Mouse (Mus musculus): ENCODE measurements around the gene Gpr108.

Gpr108 gene

DNA sequence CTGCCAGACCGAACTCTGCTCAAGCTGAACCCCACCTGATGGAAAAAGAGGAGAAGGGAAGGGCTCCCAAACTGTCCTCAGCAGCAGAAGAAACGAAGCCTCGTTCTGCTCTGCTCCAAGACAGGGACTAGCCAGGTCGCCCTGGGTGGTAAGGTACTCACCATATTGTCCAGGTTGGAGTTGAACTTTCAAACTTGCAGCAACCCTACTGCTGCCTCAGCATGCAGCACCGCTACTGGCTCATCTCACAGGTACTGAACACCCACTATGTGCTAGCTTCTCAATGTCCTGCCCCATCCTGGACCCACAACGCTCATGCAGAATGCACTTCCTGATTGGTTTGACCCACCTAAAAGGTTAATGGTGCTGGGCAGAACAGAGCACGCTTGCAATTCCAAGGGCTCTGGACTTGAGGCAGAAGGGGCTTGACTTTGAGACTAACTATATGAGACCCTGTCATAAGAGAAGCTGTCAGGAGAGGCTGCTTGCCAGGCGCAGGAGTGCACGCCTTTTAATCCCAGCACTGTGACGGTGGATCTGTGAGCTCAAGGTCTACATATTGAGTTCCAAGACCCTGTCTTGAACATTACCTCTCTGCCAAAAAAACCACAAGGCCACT lies 2.8 kb downstream of the Gpr108 start:
- DNase-seq (ENCODE audit: low spot score): no peak

DNA sequence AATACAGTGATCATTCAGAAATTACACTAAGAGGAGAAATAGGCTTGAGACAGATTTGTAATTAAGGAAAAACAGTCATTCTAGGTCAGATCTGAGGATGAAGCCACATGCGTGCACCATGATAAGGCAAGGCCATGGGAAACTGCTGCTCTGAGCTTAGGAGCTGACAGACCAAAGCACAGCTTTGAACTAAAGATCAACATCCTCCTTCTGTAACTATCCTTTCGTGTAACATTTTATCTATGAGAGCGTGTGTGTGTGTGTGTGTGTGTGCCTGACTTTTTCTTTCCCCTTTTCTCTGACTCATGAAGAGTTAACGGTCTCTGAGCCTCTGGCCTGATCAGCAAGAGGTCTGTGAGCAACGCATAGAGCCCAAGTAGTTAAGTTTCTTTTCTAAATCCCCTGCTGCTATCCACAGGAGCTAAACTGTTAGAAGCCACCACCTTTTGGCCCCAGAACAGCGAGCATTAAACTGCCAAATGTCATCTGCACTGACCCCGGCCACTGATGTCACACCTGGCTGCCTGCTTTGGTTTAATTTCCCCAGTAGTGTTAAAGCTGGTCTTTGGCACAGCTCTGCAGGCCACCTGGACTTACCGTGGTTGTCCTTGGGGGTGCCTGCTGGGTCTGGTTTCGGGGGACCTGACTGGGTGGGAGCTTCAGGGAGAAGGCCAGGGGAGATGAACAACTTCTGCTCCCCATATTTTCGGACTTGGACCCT lies 4.4 kb downstream of the Gpr108 start:
- no peak for DNase-seq (ENCODE audit: low spot score)

DNA sequence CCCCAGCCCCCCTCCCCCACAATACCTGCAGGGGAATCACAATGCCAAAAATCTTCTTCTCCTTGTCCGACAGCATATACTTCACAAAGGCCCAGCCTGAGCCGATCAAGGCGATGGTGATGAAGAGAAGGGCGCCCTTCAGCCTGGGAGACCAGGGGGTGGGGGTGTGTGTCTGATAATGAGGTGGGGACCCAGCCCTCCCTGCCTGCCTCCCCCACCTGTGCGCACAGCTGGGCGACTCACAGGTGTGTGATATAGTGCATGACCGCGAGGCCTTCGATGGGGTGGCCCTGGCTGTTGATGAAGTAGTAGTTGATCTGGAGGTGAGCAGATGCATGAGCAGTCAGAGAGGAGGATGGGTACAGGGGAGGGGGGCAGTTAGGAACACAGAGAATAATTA lies 11.1 kb downstream of the Gpr108 start:
- DNase-seq (ENCODE audit: low spot score): no peak

DNA sequence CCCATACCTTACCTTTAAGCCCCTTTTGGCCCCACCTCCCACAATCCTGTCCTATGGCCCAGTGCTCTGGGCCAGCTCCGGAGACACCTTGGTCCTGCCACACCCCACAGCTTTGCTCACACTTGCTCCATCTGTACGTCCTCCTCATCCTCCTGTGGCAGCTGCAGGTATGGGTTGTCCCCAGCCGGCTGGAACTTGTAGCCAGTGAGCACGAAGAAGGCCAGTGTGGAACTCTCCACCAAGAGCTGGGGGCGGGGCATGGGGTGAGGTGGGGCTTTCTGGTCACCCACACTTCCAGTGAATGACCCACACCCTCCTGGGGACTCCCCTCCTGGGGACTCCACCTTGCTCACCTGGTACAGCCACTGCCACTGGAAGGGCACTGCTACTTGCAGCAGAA lies 12.4 kb downstream of the Gpr108 start:
- DNase-seq (ENCODE audit: low spot score): no peak

DNA sequence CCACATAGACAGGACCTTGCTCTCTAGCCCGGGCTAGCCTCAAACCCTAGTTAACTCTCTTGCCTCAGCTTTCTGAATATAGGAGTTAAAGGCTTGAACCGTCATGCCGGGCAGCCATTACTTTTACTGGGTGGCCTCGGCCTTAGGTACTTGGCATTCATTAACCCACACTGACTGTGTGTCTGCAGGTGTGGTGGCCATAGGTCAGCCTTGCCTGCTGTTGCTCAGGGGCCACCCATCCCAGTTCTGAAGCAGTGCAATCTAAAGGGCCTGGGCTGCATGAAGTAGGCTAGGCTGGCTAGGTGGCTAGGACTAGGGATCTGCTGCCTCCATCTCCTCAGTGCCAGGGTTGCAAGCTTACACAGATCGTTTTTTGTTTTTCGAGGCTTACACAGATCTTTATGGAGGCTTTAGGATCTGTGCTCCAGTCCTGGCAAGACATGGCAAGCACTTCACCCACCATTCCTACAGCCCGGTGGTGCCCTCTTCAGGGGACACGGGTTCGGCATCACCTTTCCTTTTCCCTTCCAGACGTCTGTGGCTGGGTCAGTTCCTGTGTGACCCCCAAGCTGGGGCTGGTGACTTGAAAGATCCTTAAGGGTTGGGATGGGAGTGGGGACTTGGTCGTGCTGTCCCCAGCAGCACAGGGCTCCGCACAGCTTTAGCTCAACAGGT lies 13.9 kb downstream of the Gpr108 start:
- DNase-seq (ENCODE audit: low spot score): no peak

DNA sequence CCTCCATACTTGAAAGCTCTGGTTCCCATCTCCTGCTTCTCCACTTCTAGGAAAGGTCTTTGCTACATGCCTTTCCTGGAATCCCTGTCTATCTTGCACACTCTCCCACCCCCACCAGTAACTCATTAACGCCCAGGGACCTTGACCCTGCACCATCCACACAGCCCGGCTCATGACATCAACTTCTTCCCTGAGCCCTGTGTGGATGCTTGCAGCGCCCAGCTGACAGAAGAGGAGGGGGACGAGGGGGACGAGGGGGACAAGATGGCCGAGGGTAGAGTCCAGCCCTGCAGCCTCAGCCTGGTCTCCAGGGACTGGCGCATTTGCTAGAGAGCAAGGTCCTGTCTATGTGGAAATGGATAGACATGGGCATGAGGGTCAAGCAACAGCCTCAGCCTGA lies 15.2 kb downstream of the Gpr108 start:
- DNase-seq (ENCODE audit: low spot score): no peak

DNA sequence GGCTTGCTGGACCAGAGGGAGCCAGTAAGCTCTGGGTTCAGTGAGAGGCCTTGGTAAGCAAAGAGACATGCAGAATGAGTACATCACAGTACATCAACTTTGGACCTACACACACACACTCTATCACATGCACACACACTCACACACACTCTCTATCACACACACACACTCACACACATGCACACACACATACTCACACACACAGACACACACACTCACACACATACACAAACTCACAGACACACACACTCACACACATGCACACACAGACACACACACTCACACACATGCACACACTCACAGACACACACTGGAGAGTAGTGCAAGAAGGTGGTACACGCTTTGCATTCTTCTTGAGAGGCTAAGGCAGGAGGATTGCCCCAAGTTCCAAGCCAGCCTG lies 16.0 kb downstream of the Gpr108 start:
- DNase-seq (ENCODE audit: low spot score): no peak

DNA sequence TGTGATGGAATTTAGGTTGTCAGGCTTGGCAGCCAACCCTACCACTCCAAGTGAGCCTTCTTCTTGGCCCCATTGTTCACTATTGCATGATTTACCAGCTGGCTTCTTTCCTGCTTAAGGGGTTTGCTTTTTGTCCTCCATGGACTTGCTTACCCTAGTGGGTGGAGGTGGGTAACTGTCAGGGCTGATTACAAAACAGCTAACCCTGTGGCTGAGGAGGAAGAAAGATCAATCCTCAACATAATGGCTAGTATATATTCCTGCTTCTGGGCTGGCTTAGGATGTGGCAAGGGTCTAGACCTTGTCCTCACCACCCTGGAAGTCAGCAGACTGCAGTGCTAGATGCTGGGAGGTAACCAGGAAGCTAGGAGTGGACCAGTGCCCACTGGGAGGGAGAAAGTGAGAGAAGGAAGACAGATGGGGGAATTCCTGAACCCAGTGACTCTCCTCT lies 16.9 kb downstream of the Gpr108 start:
- DNase-seq (ENCODE audit: low spot score): no peak

DNA sequence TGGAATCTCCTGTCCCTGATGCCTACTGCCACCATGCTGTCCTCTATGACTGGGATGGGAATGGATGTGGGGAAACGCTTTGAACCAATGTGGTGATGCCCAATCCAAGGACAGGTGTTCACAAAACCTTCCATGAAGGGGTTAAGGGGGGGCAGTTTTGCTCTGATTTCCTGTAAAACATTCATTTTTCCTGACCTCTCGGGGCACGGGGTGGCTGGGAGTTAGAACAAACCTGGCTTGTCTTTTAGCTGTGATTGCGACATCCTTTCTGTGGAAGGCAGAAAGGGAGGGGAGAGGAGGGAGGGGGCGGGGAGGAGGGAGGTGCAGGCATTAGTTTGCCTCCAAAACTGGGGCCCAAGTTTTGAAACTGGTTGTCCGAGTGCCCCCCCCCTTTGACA lies 17.5 kb downstream of the Gpr108 start:
- no peak for DNase-seq (ENCODE audit: low spot score)

DNA sequence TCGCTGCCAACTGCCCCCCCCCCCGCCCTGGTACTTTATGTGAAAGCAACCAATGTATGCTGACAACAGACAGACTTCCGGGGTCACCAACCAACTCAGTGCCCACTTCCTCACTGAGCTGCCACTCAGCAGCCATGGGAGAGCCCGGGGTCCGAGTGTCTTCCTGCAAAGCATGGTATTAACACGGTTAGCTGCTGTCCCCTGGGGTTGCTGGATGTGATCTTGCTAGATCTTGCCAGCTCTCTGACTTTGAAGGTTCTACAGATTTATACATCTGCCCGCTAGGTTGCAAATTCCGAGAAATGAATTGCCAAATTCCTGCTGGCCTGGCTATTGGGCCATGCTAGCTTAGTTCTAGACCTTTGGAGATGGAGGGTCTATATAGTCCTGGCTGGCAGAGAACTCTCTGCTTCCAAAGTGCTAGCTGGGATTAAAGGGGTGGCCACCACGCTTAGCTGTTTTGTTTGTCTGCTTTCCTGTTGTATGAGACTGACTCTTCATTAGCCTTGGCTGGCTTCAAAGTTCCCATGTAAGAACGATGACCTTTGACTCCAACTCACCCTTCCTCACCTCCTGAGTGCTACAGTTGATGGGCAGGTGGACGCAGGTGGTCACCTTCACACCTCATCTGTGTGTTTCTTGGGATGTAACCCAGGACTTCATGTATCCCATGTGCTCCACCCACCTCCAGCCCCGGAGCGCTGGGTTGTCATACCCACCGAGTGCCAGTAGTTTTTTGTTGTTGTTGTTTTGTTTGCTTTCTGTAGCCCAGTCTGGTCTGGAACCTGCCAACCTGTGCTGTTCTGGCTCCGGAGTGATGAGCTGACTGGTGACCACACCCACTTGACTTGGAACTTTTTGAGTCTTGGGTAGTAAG lies 18.2 kb downstream of the Gpr108 start:
- DNase-seq (ENCODE audit: low spot score): no peak

DNA sequence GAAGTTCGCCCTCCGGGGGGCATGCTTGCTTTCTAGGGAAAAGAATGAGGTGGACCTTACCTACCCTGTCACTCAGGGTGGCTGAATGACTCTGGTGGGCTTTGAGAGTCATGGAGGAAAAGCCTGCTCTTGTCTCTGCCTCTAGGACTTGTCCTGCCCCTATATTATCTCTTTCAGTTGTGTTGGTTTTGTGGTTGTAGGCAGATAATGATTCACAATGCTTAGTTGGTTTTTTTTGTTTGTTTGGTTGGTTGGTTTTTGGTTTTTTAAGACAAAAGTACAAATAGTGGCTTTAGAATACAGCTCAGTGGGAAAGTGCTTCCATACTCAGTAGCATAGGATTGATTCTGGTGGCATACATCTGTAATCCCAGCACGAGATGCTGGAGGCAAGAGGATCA lies 19.4 kb downstream of the Gpr108 start:
- DNase-seq (ENCODE audit: low spot score): no peak

DNA sequence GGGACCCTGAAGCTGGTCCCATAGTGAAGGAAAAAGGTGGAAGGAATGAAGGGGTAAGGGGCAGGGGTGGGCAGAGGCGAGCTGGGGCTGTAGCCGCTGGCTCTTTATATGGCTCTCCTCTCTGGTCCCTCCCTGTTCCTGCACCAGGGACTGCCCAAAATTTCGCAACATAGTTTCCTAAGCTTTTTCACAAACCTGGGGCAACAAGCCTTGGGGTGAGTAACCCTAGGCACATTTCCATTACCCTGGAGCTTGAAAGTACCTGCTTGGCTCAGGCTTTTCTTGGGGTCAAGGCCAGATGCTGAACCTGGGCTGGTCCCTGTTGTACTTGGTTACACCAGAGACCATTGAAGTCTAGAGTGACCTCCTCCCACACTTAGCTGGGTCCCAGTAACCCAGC lies 20.2 kb downstream of the Gpr108 start, which contains the start of gene C3:
Gene C3 (minus strand): TSS at position 123 of the 400 bp plus-strand sequence.
- DNase-seq (ENCODE audit: low spot score): no peak

DNA sequence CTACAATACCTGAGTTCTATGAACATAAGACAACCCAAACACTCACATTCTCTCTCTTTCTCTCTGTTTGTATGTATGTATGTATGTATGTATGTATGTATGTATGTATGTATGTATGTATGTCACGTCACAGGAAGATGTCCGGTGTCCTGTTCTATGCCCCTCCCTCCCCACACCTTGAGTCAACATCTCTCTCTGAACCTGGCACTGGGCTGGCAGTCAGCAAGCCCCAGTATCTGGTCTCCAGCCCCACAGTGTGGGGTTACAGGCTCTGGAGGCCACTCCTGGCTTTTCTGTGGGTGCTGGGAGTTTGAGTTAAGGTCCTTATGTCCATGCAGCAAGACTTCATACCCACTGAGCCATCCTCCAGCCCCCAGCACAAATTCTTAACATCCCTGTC lies 20.8 kb downstream of the Gpr108 start:
- no peak for DNase-seq (ENCODE audit: low spot score)

DNA sequence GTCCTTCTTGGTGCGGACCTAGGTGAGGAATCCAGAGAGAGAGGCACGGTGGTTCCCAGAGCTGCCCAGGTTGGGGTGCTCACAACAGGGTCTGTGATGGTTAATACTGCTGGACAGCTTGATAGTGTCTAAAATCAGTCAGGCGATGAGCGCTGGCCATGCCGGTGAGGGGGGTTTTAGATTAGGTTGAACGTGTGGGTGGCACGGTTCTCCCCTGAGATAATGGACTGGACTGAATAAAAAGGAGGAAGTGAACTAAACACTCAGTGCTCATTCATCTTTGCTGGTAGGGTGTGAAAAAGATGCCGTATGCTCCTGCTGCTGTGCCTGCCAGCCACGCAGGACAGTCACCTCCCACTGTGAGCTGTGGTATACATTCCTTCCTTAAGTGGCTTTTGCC lies 24.9 kb downstream of the Gpr108 start:
- DNase-seq (ENCODE audit: low spot score): no peak

DNA sequence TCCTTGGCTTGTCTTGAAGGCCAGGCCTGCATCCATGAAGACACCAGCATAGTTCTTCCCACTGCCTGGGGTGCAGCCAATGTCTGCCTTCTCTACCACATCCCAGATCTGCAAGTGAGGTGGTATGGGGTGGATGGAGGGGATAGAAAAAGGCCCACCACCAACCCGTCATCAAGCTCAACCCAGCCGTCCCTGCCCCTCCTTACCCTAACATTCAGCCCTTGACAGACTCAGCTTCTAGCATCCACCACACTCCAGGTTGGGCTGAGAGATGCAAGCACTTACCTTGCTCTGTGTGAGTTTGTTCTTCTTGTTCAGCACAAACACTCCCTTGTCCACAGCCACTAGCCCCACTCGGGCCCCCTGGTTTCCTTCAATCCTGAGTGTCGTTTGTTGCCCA lies 26.3 kb downstream of the Gpr108 start:
- DNase-seq (ENCODE audit: low spot score): no peak

DNA sequence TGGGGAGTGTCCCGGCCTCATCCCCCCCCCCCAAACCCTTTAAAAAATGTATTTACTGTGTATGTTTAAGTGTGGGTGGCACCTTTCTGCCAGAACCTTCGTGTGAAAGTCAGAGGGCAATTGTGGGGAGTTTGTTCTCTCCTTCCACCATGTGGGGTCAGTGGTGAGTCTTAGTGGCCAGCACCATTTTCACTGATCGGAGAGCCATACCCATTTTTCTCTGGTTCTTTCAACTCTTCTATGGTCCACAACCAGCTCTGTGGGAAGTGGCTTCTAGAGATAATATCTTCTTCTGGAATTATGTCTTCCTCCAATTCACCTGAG lies 28.4 kb downstream of the Gpr108 start:
- no peak for DNase-seq (ENCODE audit: low spot score)

DNA sequence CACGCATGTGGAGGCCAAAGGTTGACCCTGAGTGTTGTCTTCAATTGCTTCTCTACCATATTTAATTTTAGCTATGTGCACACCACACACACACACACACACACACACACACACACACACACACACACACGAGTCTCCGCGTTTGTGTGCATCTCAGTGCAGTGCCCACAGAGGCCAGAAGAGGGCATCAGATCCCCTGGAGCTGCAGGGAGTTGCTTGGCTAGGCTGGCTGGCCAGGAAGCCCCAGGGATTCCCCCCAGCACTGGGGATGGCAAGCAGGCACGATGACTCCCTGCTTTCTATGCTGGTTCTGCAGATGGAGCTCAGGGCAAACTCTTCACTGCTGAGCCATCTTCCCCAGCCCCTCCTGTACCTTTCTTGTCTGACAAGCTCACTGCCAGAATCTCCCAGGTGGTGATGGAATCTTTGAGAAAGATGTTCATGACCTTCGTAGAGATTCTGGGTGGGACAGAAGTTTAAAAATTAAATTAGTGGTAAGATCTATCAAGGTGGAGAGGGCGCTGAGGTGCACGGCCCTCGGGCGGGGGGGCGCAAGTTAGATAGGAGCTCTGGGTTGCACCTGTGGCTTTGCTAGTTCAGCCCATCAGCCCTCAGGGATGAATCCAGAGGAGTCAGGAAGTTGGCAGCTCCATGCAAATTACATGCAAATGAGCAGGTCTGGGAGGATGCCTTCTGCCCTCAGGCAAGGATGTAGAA lies 28.9 kb downstream of the Gpr108 start:
- DNase-seq (ENCODE audit: low spot score): peak; percentile 64

DNA sequence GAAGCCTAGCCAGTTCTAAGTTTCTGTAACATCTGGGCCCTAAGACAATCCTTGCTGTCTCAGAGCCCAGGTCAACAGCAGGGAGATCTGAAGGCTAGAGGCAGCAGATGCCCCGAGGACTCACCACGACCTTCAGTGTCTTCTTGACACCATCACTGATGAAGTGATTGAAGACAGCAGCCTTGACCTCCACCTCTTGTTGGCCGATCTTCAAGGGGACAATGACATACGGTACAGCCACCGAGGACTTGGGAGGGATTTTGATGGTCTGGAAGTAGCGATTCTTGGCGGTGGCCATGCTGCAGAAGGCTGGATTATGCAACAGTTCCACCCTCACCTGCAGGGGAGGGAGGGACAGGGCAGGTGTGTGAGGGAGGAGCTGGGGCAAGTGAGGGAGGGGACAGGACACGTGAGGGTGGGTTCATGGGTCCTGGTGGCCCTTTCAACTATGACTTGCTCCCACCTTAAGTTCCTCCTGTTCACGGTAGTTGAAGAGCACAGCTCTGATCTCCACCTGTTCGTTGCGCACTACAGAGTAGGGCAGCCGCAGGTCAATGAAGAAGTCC lies 29.8 kb downstream of the Gpr108 start:
- DNase-seq (ENCODE audit: low spot score): no peak

DNA sequence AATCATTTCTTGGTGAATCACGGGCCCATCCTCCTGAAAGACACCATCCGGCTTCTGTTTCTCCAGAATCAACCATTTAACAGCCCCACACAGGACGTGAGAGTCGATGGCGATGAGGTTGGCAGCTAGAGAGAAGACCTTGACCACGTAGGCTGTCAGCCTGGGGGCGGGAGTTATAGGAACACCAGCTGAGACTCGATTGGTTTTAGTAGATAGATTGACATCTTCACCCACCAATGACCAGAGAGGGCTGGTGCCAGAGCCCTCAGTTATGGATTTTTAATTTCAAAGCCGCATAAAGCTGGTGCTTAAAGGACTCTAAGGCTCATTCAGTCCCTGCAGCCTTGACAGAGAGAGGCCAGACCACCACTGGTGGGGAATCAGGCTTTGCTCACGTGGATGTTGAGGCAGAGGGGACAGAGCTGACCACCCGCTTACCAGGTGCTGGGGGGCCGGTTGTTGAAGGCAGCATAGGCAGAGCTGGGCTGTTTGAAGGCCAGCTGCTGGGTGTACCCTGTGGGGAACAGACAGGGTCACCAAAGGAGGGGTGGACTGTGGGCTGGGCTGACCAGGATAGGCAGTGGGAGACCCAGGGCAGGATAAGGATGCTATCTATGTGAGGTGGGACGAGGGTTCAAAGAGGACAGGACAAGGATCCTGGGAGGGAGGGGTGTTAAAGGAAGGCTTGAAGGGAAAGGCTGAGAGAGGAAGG lies 33.4 kb downstream of the Gpr108 start:
- no peak for DNase-seq (ENCODE audit: low spot score)

DNA sequence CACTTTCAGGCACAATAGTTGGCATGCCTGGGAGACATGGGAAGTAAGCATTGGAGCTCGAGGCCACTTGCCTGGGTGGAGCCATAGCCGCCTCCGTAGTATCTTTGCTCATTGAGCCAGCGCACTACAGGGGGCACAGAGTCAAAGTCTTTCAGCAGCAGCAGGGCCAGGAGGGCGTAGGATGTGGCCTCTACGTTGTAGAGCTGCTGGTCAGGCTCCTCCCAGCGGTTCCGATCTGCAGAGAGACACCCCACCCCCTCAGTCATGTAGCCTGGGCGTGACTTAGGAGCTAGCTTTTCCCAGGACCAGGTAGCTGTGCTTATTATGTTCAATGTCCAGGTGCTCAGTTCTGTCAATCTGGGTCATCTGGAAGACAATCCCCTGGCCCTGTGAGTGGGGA lies 36.7 kb downstream of the Gpr108 start:
- no peak for DNase-seq (ENCODE audit: low spot score)

DNA sequence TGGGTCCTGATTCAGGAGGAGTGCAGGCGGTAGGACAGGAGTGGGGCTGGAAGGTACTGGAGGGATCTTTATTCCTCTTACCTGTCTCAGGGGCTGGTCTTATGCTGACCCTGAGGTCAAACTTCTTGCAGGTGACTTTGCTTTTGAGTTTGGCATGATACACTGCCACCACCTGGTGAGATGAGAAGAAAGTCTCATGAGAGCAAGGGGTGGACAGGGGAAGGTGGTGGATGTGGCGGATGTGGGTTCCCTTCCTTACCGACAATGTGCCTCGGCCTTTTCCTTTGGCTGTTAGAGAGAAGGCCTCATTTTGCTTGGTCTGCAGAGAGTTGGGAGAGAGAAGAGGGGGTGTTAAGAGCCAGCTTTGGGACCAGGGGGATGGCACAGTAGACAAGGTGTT lies 38.9 kb downstream of the Gpr108 start:
- no peak for DNase-seq (ENCODE audit: low spot score)
